8 mouse cellular contexts compared by ENCODE assay signal in the genomic region with DNA sequence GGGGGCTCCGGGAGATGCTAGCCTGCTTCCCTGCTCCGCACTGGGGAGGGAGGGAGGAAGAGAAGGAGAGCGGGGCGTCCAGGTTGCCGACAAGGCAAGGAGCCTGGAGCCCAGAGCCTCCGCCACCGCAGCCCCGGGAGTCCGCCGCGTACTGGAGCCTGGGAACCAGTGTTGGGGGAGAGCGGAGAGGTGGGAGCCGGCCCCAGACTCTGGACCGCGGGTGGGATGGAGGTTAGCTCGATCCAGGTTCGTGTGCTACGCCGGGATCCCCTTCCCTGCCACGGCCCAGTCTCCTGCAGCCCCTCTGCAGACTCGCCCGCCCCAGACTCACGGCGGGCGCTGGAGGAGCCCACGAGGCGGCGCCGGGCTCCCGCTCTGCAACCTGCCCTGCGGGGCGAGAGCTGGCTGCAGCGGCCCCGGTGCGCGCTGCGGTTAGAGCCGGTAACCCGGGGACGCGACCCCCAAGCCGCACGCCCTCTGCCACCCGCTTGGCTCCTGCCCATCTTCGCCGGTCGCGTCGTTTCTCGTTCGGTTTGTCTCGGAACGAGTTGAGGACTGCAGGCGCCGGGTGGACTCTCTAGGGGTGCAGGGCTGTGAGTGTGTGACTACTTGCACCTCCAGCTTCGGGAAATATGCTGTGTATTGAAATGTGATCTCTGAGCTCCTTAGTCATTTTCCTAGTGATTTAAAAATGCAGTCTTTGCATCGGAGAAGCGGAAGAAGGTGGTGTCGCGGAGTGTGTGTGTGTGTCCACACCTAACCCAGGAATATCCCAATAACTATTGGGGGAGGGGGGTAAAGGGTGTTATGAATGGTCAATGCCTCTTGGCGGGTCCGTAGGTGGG. TPM values are rescaled to one million over a fixed set of nuclear protein-coding genes. Genes with fewer than 3 reads are reported as not detected.
DNase-seq lines count a peak whose midpoint lies in the region; ATAC-seq and TF ChIP-seq lines count a peak whose summit lies in the region.

No protein-coding gene starts in this region.

- H3K4me1 ChIP-seq in kidney, adult 2 months (ENCODE audit: control insufficient read depth, insufficient read depth, low read length): no peaks in the 10 kb centered on the region; the same call in 1 of the 2 replicates
- peaks cover 10% of the 10 kb centered on the region; the same call in 1 of the 2 replicates for H3K4me1 ChIP-seq in liver, embryonic 13.5 days (replicated peaks)
- H3K4me1 ChIP-seq in olfactory bulb, adult 2 months (ENCODE audit: control insufficient read depth, insufficient read depth, low read length): no peaks in the 10 kb centered on the region

- H3K9ac ChIP-seq in liver, embryonic 13.5 days: 0 out of 2 replicates have a peak overlapping the region, but pooled peaks have one; percentile 6

- DNase-seq in ovary, postnatal 10 days (ENCODE audit: low spot score): peak; percentile 36
- DNase-seq in ovary, adult 18-20 months (ENCODE audit: low spot score): no peak
- peak; percentile 5 for DNase-seq in cerebellum, adult 9-11 months
- peak; percentile 30 to 47 for DNase-seq in gastrocnemius, postnatal 4 days (ENCODE audit: low spot score in 2 of 2)
- peak; percentile 27 for DNase-seq in kidney, adult 2 months
- DNase-seq in liver, embryonic 13.5 days: no peak

- ATAC-seq in liver, embryonic 13.5 days (ENCODE audit: low read depth): no peak
- ATAC-seq in erythroblast, adult 5-6 weeks (replicated peaks; ENCODE audit: low FRiP score, poor library complexity, severe bottlenecking): no peak

- H3K9me3 ChIP-seq in liver, embryonic 13.5 days (replicated peaks): no peaks in the 10 kb centered on the region

- no peak for TF ChIP-seq POLR2A in kidney, adult 2 months (IDR thresholded peaks at IDR 0.05; ENCODE audit: low read depth, low read length)
- TF ChIP-seq POLR2A in olfactory bulb, adult 2 months (IDR thresholded peaks at IDR 0.05; ENCODE audit: insufficient read depth, low read depth, low read length): no peak

- H3K4me3 ChIP-seq in kidney, adult 2 months (ENCODE audit: insufficient read depth, low read depth, low read length): peak overlapping the region; percentile 57
- peak overlapping the region; percentile 46 for H3K4me3 ChIP-seq in liver, embryonic 13.5 days (replicated peaks)
- H3K4me3 ChIP-seq in olfactory bulb, adult 2 months (ENCODE audit: insufficient read depth, low read depth, low read length): peak overlapping the region; percentile 96

- TF ChIP-seq CTCF in kidney, adult 2 months (conservative IDR thresholded peaks at IDR 0.05; ENCODE audit: insufficient read depth, insufficient read length, low read depth, low read length): no peak
- TF ChIP-seq CTCF in olfactory bulb, adult 2 months (IDR thresholded peaks at IDR 0.05; ENCODE audit: insufficient read depth, low read depth, low read length): peak; percentile 45

- WGBS in kidney, adult 2 months: 1% methylated on average over 62 of the region's 62 CpGs
- under 1% methylated on average over 61 of the region's 62 CpGs for WGBS in liver, embryonic 13.5 days (ENCODE audit: insufficient replicate concordance)
- WGBS in olfactory bulb, adult 2 months: 1% methylated on average over 60 of the region's 62 CpGs

- H3K4me2 ChIP-seq in liver, embryonic 13.5 days: peak overlapping the region; percentile 69

- peaks cover 8% of the 10 kb centered on the region; the same call in 1 of the 2 replicates for H3K27me3 ChIP-seq in kidney, adult 2 months (replicated peaks; ENCODE audit: control insufficient read depth, insufficient read depth, low read length)
- H3K27me3 ChIP-seq in liver, embryonic 13.5 days: peaks cover 84% of the 10 kb centered on the region

- H3K27ac ChIP-seq in kidney, adult 2 months (ENCODE audit: insufficient read depth, low read depth, low read length): no peak overlapping the region
- no peak overlapping the region for H3K27ac ChIP-seq in liver, embryonic 13.5 days
- peak overlapping the region; percentile 96 for H3K27ac ChIP-seq in olfactory bulb, adult 2 months (ENCODE audit: insufficient read depth, low read depth, low read length)

- H3K36me3 ChIP-seq in kidney, adult 2 months (ENCODE audit: control insufficient read depth, insufficient read depth, low read length): no peaks in the 10 kb centered on the region
- no peaks in the 10 kb centered on the region for H3K36me3 ChIP-seq in liver, embryonic 13.5 days

RNA-seq across cellular contexts. Expression of a gene that starts 39.7 kb away (rescaled TPM):
- 10 to 100 TPM; 16.0 to 23.0 TPM for total RNA-seq in gastrocnemius, postnatal 4 days (2021)
- 3.3 and 4.5 TPM in 2 replicates for polyA plus RNA-seq in kidney, adult 2 months (2012; rRNA removed)
- polyA plus RNA-seq in liver, embryonic 13.5 days (2015; fragmentation: Nextera tagmentation; extraction: Ambion mirVana): 0.47 and 0.67 TPM in 2 replicates
- polyA plus RNA-seq in olfactory bulb, adult 2 months (2012; ENCODE audit: insufficient read depth, insufficient read length, low replicate concordance, missing spikeins): not detected in 2 replicates
- 0.19 and 1.9 TPM in 2 replicates for total RNA-seq in erythroblast, adult 5-6 weeks (2015; ENCODE audit: low replicate concordance)
- 0.28 and 0.85 TPM in 2 replicates for total RNA-seq in erythroblast, adult 5-6 weeks (2017; ENCODE audit: low replicate concordance)

Comparison
In these comparisons a context has a peak if more than half of its experiments do, and no peak if none do; other contexts are left out.
1. DNase-seq: peak in ovary, postnatal 10 days (single experiment), cerebellum, adult 9-11 months (single experiment), gastrocnemius, postnatal 4 days (2 of 2) and kidney, adult 2 months (single experiment); none in ovary, adult 18-20 months (single experiment) and liver, embryonic 13.5 days (single experiment).
2. H3K4me3 ChIP-seq: peak in every context shown above with its lines; median percentile 96 in olfactory bulb, adult 2 months; 57 in kidney, adult 2 months; 46 in liver, embryonic 13.5 days.